Mouse (Mus musculus): ENCODE results near the gene Spata18. TPM values are rescaled to one million over a fixed set of nuclear protein-coding genes. Genes with fewer than 3 reads are reported as not detected.

The Spata18 gene
- total RNA-seq (2023), result not detected

DNA sequence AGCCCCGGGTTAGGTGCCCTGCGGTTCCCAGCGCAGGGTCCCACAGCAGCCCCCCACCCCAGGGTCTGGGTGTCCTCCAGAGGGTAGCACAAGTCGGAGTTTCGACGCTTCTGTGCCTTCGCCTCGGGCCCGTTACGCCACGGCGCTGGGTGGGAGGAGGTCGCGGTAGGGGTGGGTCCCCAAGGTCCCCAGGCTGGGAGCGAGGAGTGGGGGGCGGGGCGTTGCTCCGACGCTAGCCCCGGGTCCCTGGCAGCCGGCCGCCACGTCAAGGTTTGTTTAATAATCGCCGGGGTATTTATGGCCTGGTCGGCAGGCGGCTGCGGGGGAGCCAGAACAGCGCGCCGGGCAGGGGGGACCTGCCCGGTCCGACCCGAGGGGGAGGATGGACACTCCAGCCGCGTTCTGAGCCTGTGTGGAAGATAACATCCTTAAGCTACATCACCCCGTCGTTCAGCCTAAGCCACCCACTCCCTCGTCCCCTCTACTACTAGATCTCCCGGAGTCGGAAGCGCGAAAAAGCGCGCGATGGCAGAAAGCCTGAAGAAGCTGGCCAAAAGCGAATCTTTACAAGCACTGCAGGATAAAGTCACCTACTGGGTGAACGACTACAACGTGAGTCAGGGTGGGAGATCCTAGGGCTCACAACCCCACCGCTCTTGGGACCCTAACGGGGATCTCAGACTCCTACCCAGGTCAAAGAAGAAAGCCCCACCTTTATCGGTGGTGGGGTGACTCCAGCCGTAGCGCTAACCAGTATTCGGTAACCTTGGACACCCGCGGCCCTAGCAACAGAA lies at the start of gene Spata18:
TSS of gene Spata18 (plus strand) at position 319 of the 794 bp plus-strand sequence.

DNA sequence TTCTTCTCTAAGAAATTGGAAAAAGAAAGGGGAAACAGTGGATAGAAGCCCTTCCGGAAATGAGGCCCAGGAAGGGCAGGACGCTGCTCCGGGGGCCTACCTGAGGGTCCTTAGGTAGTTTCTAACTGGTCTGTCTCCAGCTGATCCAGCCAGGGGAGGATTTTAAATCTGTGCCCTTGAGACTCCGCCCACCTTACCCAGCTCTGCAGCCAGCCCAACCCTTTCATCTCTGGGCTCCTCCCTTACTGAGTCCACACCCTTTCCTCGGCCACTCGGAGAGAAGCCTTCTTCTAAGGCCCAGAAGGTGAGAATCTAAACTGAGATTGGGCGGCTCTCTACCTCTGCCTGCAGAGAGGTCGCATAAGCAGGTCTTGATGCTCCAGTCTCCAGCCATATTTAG lies 18.9 kb upstream of the Spata18 start, which contains the start of gene Lrrc66:
TSS of gene Lrrc66 (minus strand) at position 236 of the 400 bp plus-strand sequence.

DNA sequence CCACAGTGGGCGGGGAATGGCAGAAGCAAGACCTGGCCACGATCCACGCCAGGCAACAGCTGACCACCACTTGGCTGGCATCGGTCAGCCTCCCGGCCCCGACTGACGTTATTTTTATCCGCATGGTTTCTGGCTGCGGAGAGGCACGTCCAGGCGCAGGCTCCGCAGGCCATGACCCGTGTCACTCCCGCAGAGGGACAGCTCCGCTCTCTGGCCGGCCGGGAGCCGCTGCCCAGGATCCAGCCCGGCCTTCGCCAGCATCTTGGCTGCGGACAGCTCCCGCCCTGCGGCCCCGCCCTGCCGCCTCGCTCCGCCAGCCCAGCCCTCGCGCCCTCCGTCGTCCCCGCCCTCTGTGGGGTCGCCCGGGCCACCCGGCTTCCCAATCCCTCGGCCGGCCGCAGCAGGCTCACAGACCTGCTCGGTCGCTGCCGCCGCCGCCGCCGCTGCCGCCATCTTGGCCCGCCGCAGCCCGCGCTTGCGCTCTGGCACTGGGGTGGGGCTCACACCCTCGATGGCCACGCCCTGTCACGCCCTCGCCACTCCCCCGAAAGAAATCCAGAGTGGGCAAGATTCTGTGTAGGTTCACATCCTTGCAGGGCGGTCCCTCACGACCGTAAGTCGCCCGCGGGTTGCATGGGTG lies 3.8 kb upstream of the Spata18 start, which contains the start of gene Sgcb:
TSS of gene Sgcb (minus strand) at position 530 of the 640 bp plus-strand sequence.

Other genes starting within 250 kb of the Spata18 start
- gene Cwh43, start 245.3 kb upstream of the Spata18 start, total RNA-seq (2023), result not detected
- gene Dcun1d4, start 170.4 kb upstream of the Spata18 start, total RNA-seq (2023), result 16.7 TPM
- not detected for gene Lrrc66, start 18.9 kb upstream of the Spata18 start, total RNA-seq (2023)
- gene Sgcb, start 3.6 kb upstream of the Spata18 start, total RNA-seq (2023), result 11.1 TPM

Data from CD4-positive naive resting alpha-beta T cell, adult 76 days (primary cell).